Mouse (Mus musculus) limb, embryonic 15.5 days (tissue): ENCODE data around the gene Capn13. TPM values are rescaled to one million over a fixed set of nuclear protein-coding genes. Genes with fewer than 3 reads are reported as not detected.

ENCODE experiments used
- ATAC-seq: fragments of 200-750 bp; cut with Nextera tagmentation; 2 replicates; pipeline ENCODE4 v1.8.0; 2017; ENCODE audit warnings: low read depth, moderate TSS enrichment; ENCODE audit not compliant: insufficient number of reproducible peaks, low FRiP score, low TSS enrichment
- H3K27ac ChIP-seq: fragments of 300-500 bp; sonication (generic); 2 replicates; pipeline ENCODE4 v1.5.1; 2015; ENCODE audit warnings: moderate library complexity, mild to moderate bottlenecking, inconsistent platforms
- H3K27me3 ChIP-seq: fragments of 300-500 bp; sonication (generic); 2 replicates; pipeline ENCODE4 v1.6.1; 2015; ENCODE audit warnings: inconsistent platforms
- H3K36me3 ChIP-seq: fragments of 300-500 bp; sonication (generic); 2 replicates; pipeline ENCODE4 v1.6.1; 2015; ENCODE audit warnings: inconsistent platforms
- H3K4me1 ChIP-seq: fragments of 300-500 bp; sonication (generic); 2 replicates; pipeline ENCODE4 v1.6.1; 2015; ENCODE audit warnings: inconsistent platforms
- H3K4me2 ChIP-seq: fragments of 300-500 bp; sonication (generic); 2 replicates; pipeline ENCODE4 v1.6.1; 2015; ENCODE audit warnings: mild to moderate bottlenecking, inconsistent platforms
- H3K4me3 ChIP-seq: fragments of 300-500 bp; sonication (generic); 2 replicates; pipeline ENCODE4 v1.5.1; 2015; ENCODE audit warnings: mild to moderate bottlenecking, inconsistent platforms
- H3K9ac ChIP-seq: fragments of 300-500 bp; sonication (generic); 2 replicates; pipeline ENCODE4 v1.6.1; 2015; ENCODE audit warnings: inconsistent platforms
- H3K9me3 ChIP-seq: fragments of 300-500 bp; sonication (generic); 2 replicates; pipeline ENCODE4 v1.6.1; 2016; ENCODE audit warnings: inconsistent platforms
- WGBS: fragments of 180-500 bp; shearing (Covaris S2); methylation state at CpG from one replicate; pipeline ENCODE4 v1.1.7; 2015; 5-methylcytosine and 5-hydroxymethylcytosine counted together
- polyA plus RNA-seq: library from polyadenylated mRNA; unstranded; fragments of >200 nt; fragmentation: Nextera tagmentation; extraction: Ambion mirVana; gene quantifications from 2 replicates; pipeline ENCODE4 v1.2.1, GENCODE M21; 2015

The Capn13 gene
- polyA plus RNA-seq, 1 experiment from 2014 or later: not detected

DNA sequence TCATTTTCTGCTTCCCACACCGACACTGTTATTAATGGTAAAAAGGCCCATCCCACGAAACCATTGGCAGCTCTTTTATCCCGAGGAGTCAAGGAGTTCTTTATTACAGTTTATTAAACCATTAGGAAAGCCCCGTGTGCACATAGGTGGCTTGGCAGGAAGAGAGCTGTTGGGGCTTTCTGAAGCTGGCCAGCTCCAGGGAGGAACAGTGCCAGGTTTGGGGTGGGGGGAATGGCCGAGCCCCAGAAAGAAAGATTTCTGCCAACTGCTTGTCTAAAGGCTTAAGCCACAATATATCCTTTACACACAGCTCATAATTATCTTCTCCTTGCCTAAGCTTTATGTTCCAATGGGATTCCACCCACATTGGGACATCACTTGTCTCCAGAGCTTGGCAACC lies 71.6 kb downstream of the Capn13 start:
- no peaks in the 10 kb centered on the region for H3K36me3 ChIP-seq
- H3K4me3 ChIP-seq: no peak overlapping the region
- H3K27ac ChIP-seq: no peak overlapping the region
- no peak overlapping the region for H3K9ac ChIP-seq
- 29% methylated on average over 5 of the region's 5 CpGs for WGBS
- H3K4me1 ChIP-seq: peaks cover 9% of the 10 kb centered on the region; the same call in 1 of the 2 replicates
- no peaks in the 10 kb centered on the region for H3K9me3 ChIP-seq
- ATAC-seq: no peak
- H3K4me2 ChIP-seq: no peak overlapping the region
- H3K27me3 ChIP-seq: peaks cover 6% of the 10 kb centered on the region; the same call in 1 of the 2 replicates

- Histone ChIP-seq H3K4me2 (no peak overlapping the region), H3K27me3 (peaks cover 6% of the 10 kb centered on the region; the same call in 1 of the 2 replicates), H3K4me1 (peaks cover 9% of the 10 kb centered on the region; the same call in 1 of the 2 replicates), H3K27ac (no peak overlapping the region), H3K36me3 (no peaks in the 10 kb centered on the region), H3K4me3 (no peak overlapping the region), H3K9ac (no peak overlapping the region), H3K9me3 (no peaks in the 10 kb centered on the region)
- 9% methylated on average over 6 of the region's 6 CpGs for WGBS
- no peak for ATAC-seq
Measured at GRCm38 (mm10) chr17:73325314-73325713, 75.4 kb downstream of the Capn13 start.

- WGBS: 39% methylated on average over 6 of the region's 6 CpGs
- no peaks in the 10 kb centered on the region for H3K9me3 ChIP-seq
- peaks cover 9% of the 10 kb centered on the region; the same call in 1 of the 2 replicates for H3K4me1 ChIP-seq
- no peak for ATAC-seq
- no peak overlapping the region for H3K4me2 ChIP-seq
- no peak overlapping the region for H3K9ac ChIP-seq
- no peak overlapping the region for H3K4me3 ChIP-seq
- H3K27me3 ChIP-seq: peaks cover 6% of the 10 kb centered on the region; the same call in 1 of the 2 replicates
- no peaks in the 10 kb centered on the region for H3K36me3 ChIP-seq
- H3K27ac ChIP-seq: no peak overlapping the region
Measured at GRCm38 (mm10) chr17:73324732-73325131, 75.9 kb downstream of the Capn13 start.

DNA sequence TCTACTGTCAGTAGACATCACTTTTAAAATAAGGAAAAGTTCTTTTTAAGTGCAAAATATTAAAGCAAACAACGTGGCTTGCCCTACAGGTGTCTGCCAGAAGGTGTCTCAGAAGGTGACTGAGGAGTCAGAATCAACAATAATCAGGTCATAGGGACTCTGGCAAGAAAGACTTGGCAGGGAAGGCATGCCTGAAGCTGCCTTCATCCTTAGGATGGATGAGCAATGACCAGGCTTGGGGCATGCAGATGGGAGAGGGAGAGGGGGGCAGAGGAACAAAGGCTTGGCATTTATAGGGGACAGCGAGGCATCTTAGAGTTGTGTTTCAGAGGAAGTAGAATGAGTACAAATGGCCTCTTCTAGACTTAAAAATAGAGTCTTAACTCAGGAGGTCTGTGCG lies 76.7 kb downstream of the Capn13 start:
- Histone ChIP-seq H3K36me3 (no peaks in the 10 kb centered on the region), H3K4me3 (no peak overlapping the region), H3K4me1 (peaks cover 5% of the 10 kb centered on the region; the same call in 1 of the 2 replicates), H3K27ac (no peak overlapping the region), H3K27me3 (peaks cover 6% of the 10 kb centered on the region; the same call in 1 of the 2 replicates), H3K9me3 (no peaks in the 10 kb centered on the region), H3K9ac (no peak overlapping the region), H3K4me2 (no peak overlapping the region)
- 72% methylated on average over 3 of the region's 3 CpGs for WGBS
- ATAC-seq: no peak

GRCm38 (mm10) chr17:73314786-73315185 lies 85.9 kb downstream of the Capn13 start:
- H3K9ac ChIP-seq: no peak overlapping the region
- ATAC-seq: no peak
- no peak overlapping the region for H3K27ac ChIP-seq
- H3K4me1 ChIP-seq: peaks cover 7% of the 10 kb centered on the region
- no peak overlapping the region for H3K4me3 ChIP-seq
- H3K9me3 ChIP-seq: no peaks in the 10 kb centered on the region
- WGBS: 65% methylated on average over 13 of the region's 13 CpGs
- no peaks in the 10 kb centered on the region for H3K27me3 ChIP-seq
- H3K36me3 ChIP-seq: no peaks in the 10 kb centered on the region
- H3K4me2 ChIP-seq: no peak overlapping the region

DNA sequence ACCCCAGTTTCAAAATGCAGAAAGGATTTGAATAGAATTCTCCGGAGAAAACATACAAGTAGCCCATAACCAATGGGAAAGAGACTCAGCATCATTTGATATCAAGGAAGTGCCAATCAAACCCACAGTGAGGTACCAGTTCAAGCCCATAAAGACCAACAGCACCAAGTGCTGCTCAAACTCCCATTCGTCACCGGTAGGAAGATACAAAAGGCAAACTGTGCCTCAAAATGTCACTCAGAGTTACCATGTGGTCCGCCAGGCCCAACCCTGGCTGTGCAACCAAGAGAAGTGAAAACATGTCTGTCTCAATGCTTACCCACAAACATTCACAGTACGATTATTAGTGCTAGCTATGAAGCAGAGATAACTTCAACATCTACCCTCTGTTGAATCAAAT lies 89.2 kb downstream of the Capn13 start:
- Histone ChIP-seq H3K4me1 (peaks cover 7% of the 10 kb centered on the region), H3K4me2 (no peak overlapping the region), H3K9me3 (no peaks in the 10 kb centered on the region), H3K4me3 (no peak overlapping the region), H3K36me3 (no peaks in the 10 kb centered on the region), H3K27ac (no peak overlapping the region), H3K27me3 (0 out of 2 replicates have a peak, but pooled peaks cover 3% of the 10 kb centered on the region), H3K9ac (no peak overlapping the region)
- ATAC-seq: no peak
- WGBS: 91% methylated on average over 5 of the region's 5 CpGs

- peaks cover 21% of the 10 kb centered on the region for H3K27me3 ChIP-seq
- H3K9me3 ChIP-seq: no peaks in the 10 kb centered on the region
- no peak overlapping the region for H3K4me3 ChIP-seq
- H3K27ac ChIP-seq: no peak overlapping the region
- H3K9ac ChIP-seq: no peak overlapping the region
- no peaks in the 10 kb centered on the region for H3K4me1 ChIP-seq
- H3K4me2 ChIP-seq: no peak overlapping the region
- ATAC-seq: no peak
- 84% methylated on average over 4 of the region's 4 CpGs for whole genome bisulfite sequencing
- H3K36me3 ChIP-seq: no peaks in the 10 kb centered on the region
Measured at GRCm38 (mm10) chr17:73308691-73309090, 92.0 kb downstream of the Capn13 start.

DNA sequence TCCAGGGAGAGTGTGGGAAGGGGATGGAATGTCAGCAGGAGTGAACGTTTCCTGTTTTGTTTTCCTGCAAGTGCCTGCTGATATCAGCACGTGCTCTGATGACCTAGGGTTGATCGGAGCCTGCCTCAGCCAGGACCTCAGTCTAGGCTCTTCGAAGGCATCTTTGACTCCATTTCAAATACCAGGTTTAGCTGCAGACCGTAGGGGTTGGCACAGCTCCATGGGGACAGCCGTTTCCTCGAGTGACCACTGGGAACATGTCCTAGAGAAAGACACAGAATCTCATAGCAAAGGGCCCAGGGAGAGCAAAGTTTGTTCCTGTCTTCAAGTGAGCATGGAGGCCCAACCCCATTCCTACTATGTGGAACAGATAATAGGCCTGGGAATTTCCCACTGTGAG lies 94.0 kb downstream of the Capn13 start:
- H3K9ac ChIP-seq: no peak overlapping the region
- WGBS: 65% methylated on average over 7 of the region's 7 CpGs
- H3K9me3 ChIP-seq: no peaks in the 10 kb centered on the region
- no peak for ATAC-seq
- H3K27ac ChIP-seq: no peak overlapping the region
- H3K4me1 ChIP-seq: 0 out of 2 replicates have a peak, but pooled peaks cover 4% of the 10 kb centered on the region
- no peaks in the 10 kb centered on the region for H3K36me3 ChIP-seq
- peaks cover 27% of the 10 kb centered on the region for H3K27me3 ChIP-seq
- no peak overlapping the region for H3K4me3 ChIP-seq
- no peak overlapping the region for H3K4me2 ChIP-seq

DNA sequence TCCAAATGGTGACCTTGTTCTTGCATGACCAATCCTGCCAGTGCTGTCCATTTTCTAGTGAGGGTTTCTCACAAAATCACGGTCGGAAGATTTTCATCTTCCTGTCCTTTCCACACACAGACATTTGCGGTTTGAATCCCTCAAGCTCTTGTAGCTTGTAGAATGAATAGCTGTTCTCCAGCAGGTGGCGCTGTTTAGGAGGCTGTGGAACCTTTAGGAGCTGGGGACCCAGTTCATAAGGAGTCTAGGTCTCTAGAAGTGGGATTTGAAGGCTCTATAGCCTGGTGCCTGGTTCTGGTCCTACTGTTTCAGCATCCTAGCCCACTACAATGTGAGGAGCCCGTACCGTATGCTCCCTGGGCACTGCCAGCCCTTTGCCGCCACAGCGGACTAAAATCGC lies 95.0 kb downstream of the Capn13 start:
- Histone ChIP-seq H3K27ac (no peak overlapping the region), H3K9ac (no peak overlapping the region), H3K4me1 (peaks cover 8% of the 10 kb centered on the region; the same call in 1 of the 2 replicates), H3K9me3 (no peaks in the 10 kb centered on the region), H3K4me3 (no peak overlapping the region), H3K4me2 (no peak overlapping the region), H3K27me3 (peaks cover 27% of the 10 kb centered on the region), H3K36me3 (no peaks in the 10 kb centered on the region)
- 59% methylated on average over 9 of the region's 9 CpGs for WGBS
- no peak for ATAC-seq

DNA sequence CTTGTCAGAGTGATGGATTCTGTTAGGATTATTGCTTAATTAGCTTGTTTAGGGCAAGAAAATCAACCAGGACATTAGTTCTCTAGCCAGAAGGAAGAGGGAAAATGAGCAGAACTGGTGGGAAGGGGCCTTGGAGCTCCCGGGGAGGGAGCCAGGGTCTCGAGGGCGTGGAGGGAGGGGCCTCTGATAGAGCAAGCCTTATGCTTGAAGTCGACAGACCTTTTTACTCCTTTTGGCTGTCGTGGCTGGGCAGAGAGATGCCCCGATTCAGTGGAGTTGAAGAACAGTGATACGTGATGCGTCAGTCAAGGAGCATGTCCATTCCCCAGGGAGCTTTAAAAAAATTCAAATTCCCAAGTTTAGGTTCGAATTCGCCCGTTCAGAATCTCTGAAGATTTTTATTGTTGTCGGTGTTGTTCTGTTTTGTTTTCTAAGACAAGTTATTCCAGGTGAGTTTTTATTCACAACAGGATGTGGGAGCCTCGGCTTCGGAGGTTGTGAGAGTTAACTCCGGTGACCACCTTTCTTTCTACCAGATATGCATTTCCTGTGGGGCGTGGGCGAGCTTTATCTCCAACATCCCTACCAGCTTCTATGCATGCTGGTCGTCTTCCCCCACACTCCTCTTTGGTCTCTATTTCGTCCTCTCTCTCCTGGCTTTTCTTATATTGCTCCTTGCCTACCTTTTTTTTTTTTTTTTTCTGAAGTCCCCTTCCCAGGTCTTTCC lies 96.4 kb downstream of the Capn13 start:
- Histone ChIP-seq H3K4me1 (peaks cover 11% of the 10 kb centered on the region; the same call in 1 of the 2 replicates), H3K4me3 (no peak overlapping the region), H3K9ac (no peak overlapping the region), H3K27ac (no peak overlapping the region), H3K4me2 (no peak overlapping the region), H3K27me3 (peaks cover 27% of the 10 kb centered on the region), H3K36me3 (no peaks in the 10 kb centered on the region), H3K9me3 (no peaks in the 10 kb centered on the region)
- ATAC-seq: no peak
- 55% methylated on average over 19 of the region's 19 CpGs for WGBS

- WGBS: 57% methylated on average over 13 of the region's 13 CpGs
- no peak overlapping the region for H3K4me3 ChIP-seq
- H3K27me3 ChIP-seq: peaks cover 32% of the 10 kb centered on the region
- no peak overlapping the region for H3K9ac ChIP-seq
- no peak overlapping the region for H3K4me2 ChIP-seq
- ATAC-seq: no peak
- no peaks in the 10 kb centered on the region for H3K36me3 ChIP-seq
- peaks cover 11% of the 10 kb centered on the region; the same call in 1 of the 2 replicates for H3K4me1 ChIP-seq
- no peaks in the 10 kb centered on the region for H3K9me3 ChIP-seq
- H3K27ac ChIP-seq: no peak overlapping the region
Measured at GRCm38 (mm10) chr17:73303676-73304075, 97.0 kb downstream of the Capn13 start.

DNA sequence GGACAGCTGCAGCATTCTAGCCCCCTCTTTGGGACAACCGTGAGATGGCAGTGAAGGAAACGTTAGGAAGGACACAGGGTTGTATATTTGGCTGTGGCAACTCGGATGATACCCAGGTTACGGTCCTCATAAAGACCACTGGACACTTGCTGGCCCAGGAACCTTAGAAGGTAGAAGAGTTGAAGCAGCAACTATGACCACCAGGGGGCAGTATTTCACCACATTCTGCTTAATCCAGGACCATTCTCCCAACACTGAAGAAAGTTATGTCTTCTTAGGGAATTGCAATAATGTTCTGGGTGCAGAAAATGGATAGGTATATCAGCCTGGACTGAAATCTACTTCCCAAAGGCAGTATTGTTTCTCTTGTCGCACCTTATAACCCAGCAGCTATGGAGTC lies 97.4 kb downstream of the Capn13 start:
- Histone ChIP-seq H3K27me3 (peaks cover 36% of the 10 kb centered on the region), H3K36me3 (no peaks in the 10 kb centered on the region), H3K9me3 (no peaks in the 10 kb centered on the region), H3K4me1 (peaks cover 11% of the 10 kb centered on the region; the same call in 1 of the 2 replicates), H3K4me3 (no peak overlapping the region), H3K4me2 (no peak overlapping the region), H3K27ac (no peak overlapping the region), H3K9ac (no peak overlapping the region)
- WGBS: 32% methylated on average over 5 of the region's 5 CpGs
- ATAC-seq: no peak
